11 mouse cellular contexts compared by ENCODE assay signal in genomic region chr8:84981644-84982498, GRCm38 (mm10). TPM values are rescaled to one million over a fixed set of nuclear protein-coding genes. Genes with fewer than 3 reads are reported as not detected.
A peak's percentile ranks its signal among the peaks of the same experiment; 100 is the strongest.
DNase-seq lines count a peak whose midpoint lies in the region; ATAC-seq lines count a peak whose summit lies in the region.
"Had no signal": no experiment of that assay in that cellular context is flagged by ENCODE, and none has a peak within 500 bp of the region (broad histone marks: within the 10 kb centered on the region; RNA-seq: fewer than 3 reads in every experiment).

No protein-coding gene starts in this region.

- H3K27me3 ChIP-seq in neural tube, embryonic 13.5 days, result peaks cover 64% of the 10 kb centered on the region
- peaks cover 10% of the 10 kb centered on the region for H3K27me3 ChIP-seq in neural tube, embryonic 15.5 days (replicated peaks)
- no peaks in the 10 kb centered on the region for H3K27me3 ChIP-seq in stomach, embryonic 16.5 days (ENCODE audit: control insufficient read depth, insufficient read depth, low read length)

- no peak for ATAC-seq in neural tube, embryonic 13.5 days (ENCODE audit: low read depth)
- ATAC-seq in neural tube, embryonic 15.5 days (ENCODE audit: low FRiP score), result no peak
- ATAC-seq in stomach, embryonic 16.5 days (ENCODE audit: insufficient read depth, low FRiP score), result no peak
- no peak for ATAC-seq in inflammation-experienced regulatory T-cells, adult 6 months

- no peak overlapping the region; the same call in 1 of the 2 replicates for H3K9ac ChIP-seq in neural tube, embryonic 13.5 days
- H3K9ac ChIP-seq in neural tube, embryonic 15.5 days (replicated peaks), result no peak overlapping the region
- peak overlapping the region; percentile 11; the same call in 1 of the 2 replicates for H3K9ac ChIP-seq in stomach, embryonic 16.5 days (ENCODE audit: low read length)

- H3K9me3 ChIP-seq in neural tube, embryonic 13.5 days, result no peaks in the 10 kb centered on the region
- no peaks in the 10 kb centered on the region for H3K9me3 ChIP-seq in neural tube, embryonic 15.5 days (replicated peaks)
- no peaks in the 10 kb centered on the region for H3K9me3 ChIP-seq in stomach, embryonic 16.5 days (replicated peaks; ENCODE audit: control insufficient read depth, low read length)

- H3K4me2 ChIP-seq in neural tube, embryonic 13.5 days, result no peak overlapping the region
- H3K4me2 ChIP-seq in neural tube, embryonic 15.5 days, result no peak overlapping the region
- peak overlapping the region; percentile 12; the same call in 1 of the 2 replicates for H3K4me2 ChIP-seq in stomach, embryonic 16.5 days (ENCODE audit: low read depth, low read length)

- no peaks in the 10 kb centered on the region for H3K36me3 ChIP-seq in neural tube, embryonic 13.5 days
- no peaks in the 10 kb centered on the region for H3K36me3 ChIP-seq in neural tube, embryonic 15.5 days
- H3K36me3 ChIP-seq in stomach, embryonic 16.5 days (ENCODE audit: control insufficient read depth, insufficient read depth, low read length), result no peaks in the 10 kb centered on the region

- WGBS in neural tube, embryonic 13.5 days, result 80% methylated on average over 15 of the region's 15 CpGs
- 83% methylated on average over 15 of the region's 15 CpGs for WGBS in neural tube, embryonic 15.5 days
- WGBS in stomach, embryonic 16.5 days, result 68% methylated on average over 15 of the region's 15 CpGs

- peak; percentile 37 to 60 for DNase-seq in adrenal gland, adult (ENCODE audit: inconsistent age in 2 of 2, low spot score in 1 of 2)
- no peak for DNase-seq in adrenal gland, adult 8-10 months
- peak; percentile 31 to 54 for DNase-seq in kidney, postnatal 4 days
- no peak for DNase-seq in adrenal gland, adult 2 months

- H3K4me3 ChIP-seq in neural tube, embryonic 13.5 days, result no peak overlapping the region
- no peak overlapping the region for H3K4me3 ChIP-seq in neural tube, embryonic 15.5 days (replicated peaks)
- no peak overlapping the region for H3K4me3 ChIP-seq in stomach, embryonic 16.5 days (replicated peaks; ENCODE audit: low read length)

- peaks cover 80% of the 10 kb centered on the region for H3K4me1 ChIP-seq in neural tube, embryonic 13.5 days (replicated peaks)
- H3K4me1 ChIP-seq in neural tube, embryonic 15.5 days, result peaks cover 71% of the 10 kb centered on the region
- H3K4me1 ChIP-seq in stomach, embryonic 16.5 days (ENCODE audit: control insufficient read depth, insufficient read depth, low read length), result peaks cover 61% of the 10 kb centered on the region

- peak overlapping the region; percentile 71; the same call in 1 of the 2 replicates for H3K27ac ChIP-seq in neural tube, embryonic 13.5 days (replicated peaks)
- H3K27ac ChIP-seq in neural tube, embryonic 15.5 days (replicated peaks), result no peak overlapping the region
- peak overlapping the region; percentile 94 for H3K27ac ChIP-seq in stomach, embryonic 16.5 days (ENCODE audit: low read length)

RNA-seq across cellular contexts. Expression of gene Junb, which starts 3.4 kb away (rescaled TPM):
- total RNA-seq in adrenal gland, adult 8-10 months (2022), result 100 to 1,000 TPM in 1 of 4 experiments, 10 to 100 TPM in 3; 39.9 to 211 (median 52.4) TPM
- 7.5 and 8.4 TPM in 2 replicates for polyA plus RNA-seq in neural tube, embryonic 13.5 days (2015; fragmentation: Nextera tagmentation; extraction: Ambion mirVana)
- polyA plus RNA-seq in neural tube, embryonic 15.5 days (2015; fragmentation: Nextera tagmentation; extraction: Ambion mirVana), result 9.4 and 15.1 TPM in 2 replicates
- polyA plus RNA-seq in stomach, embryonic 16.5 days (2015; fragmentation: Nextera tagmentation; extraction: Ambion mirVana), result 21.6 and 25.8 TPM in 2 replicates
- polyA plus RNA-seq in inflammation-experienced regulatory T-cells, adult 6 months (2017; shearing (Covaris generic)), result 10 to 100 TPM; 28.1 to 33.6 (median 33.1) TPM
- total RNA-seq in adrenal gland, adult 2 months (2021), result 10 to 100 TPM; 37.0 to 90.7 TPM
- polyA plus RNA-seq in adrenal gland, adult 2 months (2012; rRNA removed), result 78.9 and 91.4 TPM in 2 replicates

RNA-seq across cellular contexts. Expression of gene Hook2, which starts 8.5 kb away (rescaled TPM):
- 10 to 100 TPM in 2 of 4 experiments, 1 to 10 TPM in 2; 6.2 to 12.7 (median 10.5) TPM for total RNA-seq in adrenal gland, adult 8-10 months (2022)
- polyA plus RNA-seq in neural tube, embryonic 13.5 days (2015; fragmentation: Nextera tagmentation; extraction: Ambion mirVana), result 22.8 and 25.0 TPM in 2 replicates
- polyA plus RNA-seq in neural tube, embryonic 15.5 days (2015; fragmentation: Nextera tagmentation; extraction: Ambion mirVana), result 33.9 and 37.2 TPM in 2 replicates
- polyA plus RNA-seq in stomach, embryonic 16.5 days (2015; fragmentation: Nextera tagmentation; extraction: Ambion mirVana), result 50.0 TPM in 2 replicates
- polyA plus RNA-seq in inflammation-experienced regulatory T-cells, adult 6 months (2017; shearing (Covaris generic)), result 1 to 10 TPM; 2.2 to 4.9 (median 4.6) TPM
- 1 to 10 TPM; 6.1 to 6.2 TPM for total RNA-seq in adrenal gland, adult 2 months (2021)
- 6.5 and 6.7 TPM in 2 replicates for polyA plus RNA-seq in adrenal gland, adult 2 months (2012; rRNA removed)

RNA-seq across cellular contexts. Expression of gene Rnaseh2a, which starts 12.3 kb away (rescaled TPM):
- 100 to 1,000 TPM in 3 of 4 experiments, 10 to 100 TPM in 1; 89.0 to 142 (median 110) TPM for total RNA-seq in adrenal gland, adult 8-10 months (2022)
- polyA plus RNA-seq in neural tube, embryonic 13.5 days (2015; fragmentation: Nextera tagmentation; extraction: Ambion mirVana), result 55.0 and 55.6 TPM in 2 replicates
- 55.0 and 81.5 TPM in 2 replicates for polyA plus RNA-seq in neural tube, embryonic 15.5 days (2015; fragmentation: Nextera tagmentation; extraction: Ambion mirVana)
- polyA plus RNA-seq in stomach, embryonic 16.5 days (2015; fragmentation: Nextera tagmentation; extraction: Ambion mirVana), result 97.5 and 108 TPM in 2 replicates
- polyA plus RNA-seq in inflammation-experienced regulatory T-cells, adult 6 months (2017; shearing (Covaris generic)), result 10 to 100 TPM; 57.0 to 88.9 (median 72.8) TPM
- 100 to 1,000 TPM in 1 of 2 experiments, 10 to 100 TPM in 1; 87.7 to 112 TPM for total RNA-seq in adrenal gland, adult 2 months (2021)
- polyA plus RNA-seq in adrenal gland, adult 2 months (2012; rRNA removed), result 61.7 and 76.6 TPM in 2 replicates

RNA-seq across cellular contexts. Expression of gene Prdx2, which starts 12.5 kb away (rescaled TPM):
- 100 to 1,000 TPM; 651 to 758 (median 708) TPM for total RNA-seq in adrenal gland, adult 8-10 months (2022)
- 1,236 and 1,369 TPM in 2 replicates for polyA plus RNA-seq in neural tube, embryonic 13.5 days (2015; fragmentation: Nextera tagmentation; extraction: Ambion mirVana)
- polyA plus RNA-seq in neural tube, embryonic 15.5 days (2015; fragmentation: Nextera tagmentation; extraction: Ambion mirVana), result 930 and 1,070 TPM in 2 replicates
- polyA plus RNA-seq in stomach, embryonic 16.5 days (2015; fragmentation: Nextera tagmentation; extraction: Ambion mirVana), result 584 and 593 TPM in 2 replicates
- 100 to 1,000 TPM; 232 to 340 (median 290) TPM for polyA plus RNA-seq in inflammation-experienced regulatory T-cells, adult 6 months (2017; shearing (Covaris generic))
- total RNA-seq in adrenal gland, adult 2 months (2021), result 100 to 1,000 TPM; 671 to 700 TPM
- polyA plus RNA-seq in adrenal gland, adult 2 months (2012; rRNA removed), result 181 and 240 TPM in 2 replicates

RNA-seq across cellular contexts. Expression of gene Gm49661, which starts 12.6 kb away (rescaled TPM):
- 1 to 10 TPM in 2 of 4 experiments, not detected in 2; 1.7 to 2.3 TPM for total RNA-seq in adrenal gland, adult 8-10 months (2022)
- not detected in 2 replicates for polyA plus RNA-seq in neural tube, embryonic 13.5 days (2015; fragmentation: Nextera tagmentation; extraction: Ambion mirVana)
- polyA plus RNA-seq in neural tube, embryonic 15.5 days (2015; fragmentation: Nextera tagmentation; extraction: Ambion mirVana), result not detected in 2 replicates
- not detected in 2 replicates for polyA plus RNA-seq in stomach, embryonic 16.5 days (2015; fragmentation: Nextera tagmentation; extraction: Ambion mirVana)
- not detected for polyA plus RNA-seq in inflammation-experienced regulatory T-cells, adult 6 months (2017; shearing (Covaris generic))
- total RNA-seq in adrenal gland, adult 2 months (2021), result 1 to 10 TPM; 2.1 to 2.4 TPM
- polyA plus RNA-seq in adrenal gland, adult 2 months (2012; rRNA removed), result 2.1 TPM in 1 of 2 replicates, not detected in the other
- total RNA-seq: monocyte, adult 5-6 weeks had no signal
- polyA plus RNA-seq: C2C12; heart, embryonic 14.5 days had no signal

Comparison
In these comparisons a context has a peak if more than half of its experiments do, and no peak if none do; other contexts are left out.
1. DNase-seq: peak in adrenal gland, adult (2 of 2) and kidney, postnatal 4 days (2 of 2); none in adrenal gland, adult 8-10 months (single experiment) and adrenal gland, adult 2 months (single experiment).